Mouse (Mus musculus) frontal cortex, postnatal 10 days (tissue): ENCODE data around the gene Flii.

Source experiments
- DNase-seq, 2 experiments: peaks; one replicate each; pipeline ENCODE4 v3.0.0; 2022; ENCODE audit warnings: low spot score in 2 of 2, mixed read lengths in 1 of 2

Flii gene

DNA sequence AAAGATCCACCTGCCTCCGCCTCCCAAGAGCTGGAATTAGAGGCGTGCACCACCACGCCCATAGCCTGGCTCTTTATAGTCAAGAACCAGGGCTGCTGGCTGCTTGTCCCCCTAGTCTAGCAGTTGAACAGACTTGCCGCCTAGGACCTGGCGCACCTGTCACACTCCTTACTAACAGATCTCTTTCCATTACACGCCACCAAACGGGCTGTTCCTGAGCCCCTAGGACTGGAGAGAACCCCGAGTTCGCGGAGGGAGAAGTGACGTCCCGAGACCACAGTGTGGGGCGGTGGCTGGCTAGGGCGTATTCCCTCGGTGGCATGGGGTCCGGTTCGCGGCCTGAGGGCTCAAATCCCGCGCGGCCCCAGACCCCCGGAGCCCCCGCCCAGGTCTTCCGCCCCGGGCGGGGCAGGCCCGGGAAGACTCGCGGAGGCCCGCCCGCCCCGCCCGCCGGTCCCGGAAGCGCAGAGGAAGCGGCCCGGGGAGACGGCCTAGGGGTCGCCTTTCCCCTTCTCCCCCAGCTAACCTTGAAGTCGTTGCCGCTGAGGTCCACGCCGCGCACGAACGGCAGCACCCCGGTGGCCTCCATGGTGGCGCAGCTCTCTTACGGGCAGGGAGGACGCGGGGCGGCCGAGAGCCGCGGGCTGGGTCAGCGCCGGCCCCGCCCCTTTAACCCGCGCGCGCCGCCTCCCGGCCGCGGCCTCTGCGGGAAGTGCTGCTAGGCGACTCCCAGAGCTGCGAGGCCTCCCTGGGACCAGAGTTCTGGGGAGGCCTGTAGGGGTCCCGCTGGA is at the start of gene Flii:
TSS of gene Flii (minus strand) at position 663 of the 791 bp plus-strand sequence.
- peak; percentile 38 to 76 for DNase-seq

DNA sequence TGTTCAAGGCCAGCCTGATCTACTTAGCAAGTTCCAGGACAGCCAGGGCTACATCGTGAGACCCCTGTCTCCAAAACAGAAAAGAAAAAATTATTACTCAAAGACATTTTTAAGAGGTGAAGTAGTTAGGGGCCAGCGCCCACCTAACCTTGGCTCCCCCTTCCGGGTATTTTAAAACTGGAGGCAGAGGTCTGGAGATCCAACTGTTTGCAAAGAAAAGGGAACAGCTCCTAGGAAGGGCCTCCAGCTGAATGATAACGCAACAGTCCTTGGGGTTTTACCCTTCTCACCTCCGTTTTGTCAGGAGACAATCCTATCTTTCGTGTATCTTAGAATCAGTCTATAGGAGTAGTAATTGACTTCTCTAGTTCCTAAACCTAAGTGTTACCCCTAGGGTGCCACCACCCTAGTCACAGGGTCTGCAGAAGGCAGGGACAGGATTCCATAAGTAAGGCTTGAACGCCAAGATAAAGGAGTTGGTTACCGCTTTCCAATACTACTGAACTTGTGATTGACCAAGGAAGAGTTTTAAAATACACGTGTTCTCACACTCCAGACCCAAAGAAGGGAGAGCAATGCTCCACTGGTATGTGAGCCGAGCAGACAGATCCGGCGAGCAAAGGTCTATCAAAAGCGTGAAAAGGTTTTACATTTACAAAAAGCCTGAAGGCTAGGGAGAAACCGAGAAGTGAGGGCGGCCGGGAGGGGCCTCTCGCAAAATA is 49.2 kb upstream of the Flii start:
- no peak for DNase-seq

DNA sequence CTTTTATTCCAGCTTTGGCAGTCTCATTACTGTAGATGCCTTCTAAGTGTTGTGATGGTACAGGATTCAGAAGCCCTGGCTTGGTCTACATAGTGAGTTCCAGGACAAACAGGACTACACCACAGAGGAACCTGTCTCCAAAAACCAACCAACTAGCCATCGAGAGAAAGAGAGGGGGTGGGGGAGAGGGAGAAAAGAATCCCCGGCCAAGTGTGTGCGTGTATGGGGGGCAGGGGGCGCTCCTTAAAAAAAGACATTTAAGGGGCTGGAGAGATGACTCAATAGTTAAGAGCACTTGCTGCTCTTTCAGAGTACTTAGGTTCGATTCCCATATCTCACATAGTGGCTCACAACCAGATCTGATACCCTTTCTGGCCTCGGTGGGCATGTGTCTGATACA is 48.5 kb upstream of the Flii start:
- no peak for DNase-seq

DNA sequence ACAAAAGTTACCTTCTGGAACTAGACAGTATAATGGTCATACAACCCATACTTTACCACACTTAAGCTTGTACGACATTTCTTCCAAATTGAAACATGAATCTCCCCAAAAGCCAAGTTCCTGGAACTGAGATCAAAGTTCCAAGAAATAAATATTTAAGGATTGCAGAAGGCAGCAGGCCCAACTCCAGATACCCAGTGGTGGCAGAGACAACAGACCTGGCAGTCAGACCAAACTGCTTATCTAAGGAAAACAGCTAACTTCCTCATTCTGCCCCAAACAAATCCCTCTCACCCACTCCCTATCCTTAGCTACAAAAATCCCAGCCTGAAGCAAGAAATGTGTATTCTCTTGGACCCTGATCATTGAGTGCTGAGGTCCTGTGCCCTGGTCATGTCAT is 47.8 kb upstream of the Flii start:
- DNase-seq, result no peak

DNA sequence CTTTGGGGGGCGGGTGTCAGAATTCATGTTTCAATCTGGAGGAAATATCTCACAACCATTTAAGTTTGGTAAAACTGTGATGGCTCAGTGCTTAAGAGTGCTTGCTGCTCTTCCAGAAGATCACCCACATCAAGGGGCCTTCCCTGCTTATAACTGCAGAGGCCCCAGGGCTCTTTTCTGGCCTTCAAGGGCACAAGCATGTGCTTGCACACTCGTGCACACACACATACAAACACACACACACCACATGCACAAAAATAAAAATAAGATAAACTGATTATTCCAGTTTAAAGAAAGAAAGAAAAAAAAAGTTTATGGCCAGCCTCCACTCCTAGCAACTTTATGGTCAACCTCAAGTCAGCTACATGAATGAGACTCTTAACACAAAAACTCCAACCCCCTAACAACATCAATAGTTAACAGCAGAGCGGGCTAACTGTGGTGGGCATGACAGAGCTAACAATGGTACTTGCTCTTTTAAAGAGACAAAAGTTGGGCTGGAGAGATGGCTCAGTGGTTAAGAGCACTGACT is 47.2 kb upstream of the Flii start:
- no peak for DNase-seq

DNA sequence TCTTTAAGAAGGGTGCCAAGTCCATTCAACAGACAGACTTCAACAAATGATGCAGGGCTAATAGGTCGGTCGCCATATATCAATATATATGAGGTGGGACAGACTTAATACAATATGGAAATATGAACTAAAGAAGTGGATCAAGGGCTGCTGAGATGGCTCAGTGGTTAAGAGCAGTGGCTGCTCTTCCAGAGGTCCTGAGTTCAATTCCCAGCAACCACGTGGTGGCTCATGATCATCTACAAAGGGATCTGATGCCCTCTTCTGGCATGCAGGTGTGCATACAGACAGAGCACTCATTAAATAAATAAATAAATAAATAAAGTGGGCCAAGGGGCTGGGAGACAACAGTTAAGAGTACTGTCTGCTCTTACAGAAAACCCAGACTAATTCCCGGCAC is 45.1 kb upstream of the Flii start:
- DNase-seq, result no peak

DNA sequence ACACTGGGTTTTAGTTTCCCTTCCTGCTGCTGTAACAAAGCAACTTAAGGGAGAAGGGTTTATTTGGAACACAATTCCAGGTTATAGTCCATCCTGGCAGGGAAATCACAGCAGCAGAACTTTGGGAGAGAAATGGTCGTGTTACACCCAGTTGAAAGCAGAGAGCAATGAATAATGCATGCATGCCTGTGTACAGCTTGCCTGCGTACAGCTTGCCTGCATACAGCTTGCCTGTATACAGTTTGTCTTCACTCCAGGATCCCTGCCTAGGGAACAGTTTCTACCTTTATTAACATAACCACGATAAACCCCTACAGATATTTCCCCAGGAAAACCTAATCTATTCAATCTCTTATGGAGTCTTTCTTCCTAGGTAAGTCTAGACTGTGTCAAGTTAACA is 43.7 kb upstream of the Flii start:
- no peak for DNase-seq

DNA sequence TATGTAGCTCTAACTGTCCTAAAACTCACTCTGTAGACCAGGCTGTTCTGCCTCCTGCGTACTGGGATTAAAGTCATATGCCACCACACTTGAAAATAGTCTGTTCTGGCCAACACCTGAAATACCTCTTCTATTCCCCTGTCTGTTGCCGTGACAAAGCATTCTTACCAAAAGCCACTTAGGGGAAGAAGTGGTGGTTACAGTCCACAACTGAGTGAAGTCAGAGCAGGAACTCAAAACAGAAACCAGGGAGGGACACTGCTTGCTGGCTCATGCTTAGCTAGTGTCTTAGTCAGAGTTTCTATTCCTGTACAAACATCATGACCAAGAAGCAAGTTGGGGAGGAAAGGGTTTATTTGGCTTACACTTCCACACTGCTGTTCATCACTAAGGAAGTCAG is 42.3 kb upstream of the Flii start:
- no peak for DNase-seq

DNA sequence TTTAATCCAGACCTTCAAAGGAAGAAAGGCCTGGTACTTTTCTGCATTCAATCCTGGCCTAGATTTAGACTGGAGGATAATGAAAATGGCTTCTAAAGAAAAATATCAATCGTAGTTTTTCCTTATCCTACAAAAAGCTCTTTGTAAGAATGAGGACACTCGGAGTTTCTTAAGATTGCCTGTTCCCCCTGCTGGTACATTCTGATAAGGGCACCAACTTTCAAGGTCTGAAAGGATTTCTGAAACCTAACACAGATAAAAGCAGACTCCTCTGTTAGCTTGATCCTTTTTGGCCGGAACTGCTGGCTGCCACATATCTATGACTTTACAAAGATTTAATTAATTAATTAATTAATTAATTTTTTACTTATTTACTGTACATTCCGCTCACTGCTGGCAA is 39.9 kb upstream of the Flii start:
- DNase-seq, result no peak

DNA sequence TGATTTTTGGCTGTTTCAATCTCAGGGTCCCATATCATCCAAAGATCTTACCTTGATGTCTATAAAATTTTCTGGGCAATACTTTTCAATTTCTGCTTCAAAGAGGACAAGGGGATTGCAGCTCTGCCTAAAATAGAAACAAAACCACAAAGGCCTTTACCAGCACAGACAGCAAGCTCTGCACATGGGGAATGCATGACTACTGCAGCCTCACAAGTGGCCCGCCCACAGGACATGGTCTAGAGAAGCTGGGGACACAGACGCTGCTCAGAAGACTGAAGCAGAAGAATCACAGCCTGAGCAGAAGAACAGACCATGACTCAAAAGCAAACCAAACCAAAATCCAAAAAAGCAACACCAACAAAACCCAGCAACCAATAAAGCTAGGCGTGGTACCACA is 34.6 kb upstream of the Flii start:
- DNase-seq, result no peak

DNA sequence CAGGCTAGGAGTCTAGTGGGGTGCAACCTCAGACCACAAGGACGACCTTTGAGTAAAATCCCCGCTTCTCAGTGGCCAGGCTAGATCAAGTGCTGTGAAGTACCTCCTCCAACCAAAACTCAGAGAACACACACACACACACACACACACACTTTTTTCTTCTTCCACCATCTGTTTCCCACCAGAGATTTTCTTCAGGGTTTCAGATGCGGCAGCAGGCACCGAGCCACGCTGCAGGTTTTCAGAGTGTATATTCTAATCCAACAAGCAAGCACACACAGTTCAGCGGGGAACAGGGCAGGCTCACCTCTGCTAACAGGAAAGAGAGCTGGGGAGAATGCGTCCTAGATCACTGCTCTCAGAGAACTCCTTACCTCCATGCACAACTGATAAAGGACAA is 28.5 kb upstream of the Flii start:
- no peak for DNase-seq

DNA sequence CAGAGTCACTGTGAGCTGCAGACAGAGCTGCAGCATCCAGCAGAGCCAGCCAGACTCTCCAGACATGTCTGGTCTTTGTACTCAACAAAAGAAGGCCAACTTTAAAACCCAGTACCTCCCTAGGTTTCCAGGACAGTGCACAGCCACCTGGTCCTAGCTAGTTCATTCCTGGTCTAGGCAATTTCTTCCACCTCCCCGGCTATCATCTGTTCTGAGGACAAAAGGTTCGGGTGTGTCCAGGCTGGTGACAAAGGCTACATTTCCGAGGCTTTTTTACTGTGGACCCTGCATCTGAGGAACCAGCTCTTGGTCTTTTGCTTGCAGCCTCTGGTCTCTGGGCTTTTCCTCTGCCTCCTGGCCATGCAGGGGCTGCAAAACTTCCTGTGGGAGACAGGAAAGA is 13.3 kb upstream of the Flii start:
- DNase-seq, result no peak

DNA sequence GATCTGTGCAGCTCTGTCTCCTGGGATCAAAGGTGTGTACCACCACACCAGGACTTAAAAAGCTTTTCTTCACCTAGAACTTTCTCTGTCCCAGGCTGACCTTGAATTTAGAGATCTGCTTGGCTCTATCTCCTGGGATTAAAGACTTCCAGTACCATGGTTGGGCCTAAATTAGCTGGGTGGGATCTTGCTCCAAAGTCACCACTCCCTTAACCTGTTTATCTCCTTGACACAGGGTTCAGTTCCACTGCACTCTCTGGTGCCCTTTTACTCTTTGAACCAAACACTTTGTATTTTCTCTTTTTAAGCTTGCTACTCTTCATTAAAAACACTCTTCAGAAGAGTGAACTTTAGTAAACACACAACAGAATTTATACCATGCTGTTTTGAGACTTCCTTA is 10.4 kb upstream of the Flii start:
- DNase-seq, result no peak

DNA sequence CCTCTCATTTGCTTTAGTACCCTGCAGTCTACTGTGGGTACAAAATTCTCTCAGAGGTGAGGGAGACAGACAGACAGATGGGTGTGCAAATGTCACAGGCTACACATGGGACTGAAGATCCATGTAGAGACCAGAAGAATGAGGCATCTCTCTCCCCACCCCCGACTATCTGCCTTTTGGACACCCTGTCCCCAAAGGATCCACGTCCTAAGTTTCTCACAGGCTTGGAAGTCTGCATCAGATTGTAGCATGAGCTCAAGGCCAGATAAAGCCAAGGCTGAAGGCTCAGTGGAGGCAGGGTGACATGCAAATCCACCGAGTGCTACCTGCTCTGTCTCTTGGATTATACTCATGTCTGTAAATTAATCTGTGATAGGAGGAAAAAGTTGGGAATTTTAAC is 9.4 kb upstream of the Flii start:
- no peak for DNase-seq

DNA sequence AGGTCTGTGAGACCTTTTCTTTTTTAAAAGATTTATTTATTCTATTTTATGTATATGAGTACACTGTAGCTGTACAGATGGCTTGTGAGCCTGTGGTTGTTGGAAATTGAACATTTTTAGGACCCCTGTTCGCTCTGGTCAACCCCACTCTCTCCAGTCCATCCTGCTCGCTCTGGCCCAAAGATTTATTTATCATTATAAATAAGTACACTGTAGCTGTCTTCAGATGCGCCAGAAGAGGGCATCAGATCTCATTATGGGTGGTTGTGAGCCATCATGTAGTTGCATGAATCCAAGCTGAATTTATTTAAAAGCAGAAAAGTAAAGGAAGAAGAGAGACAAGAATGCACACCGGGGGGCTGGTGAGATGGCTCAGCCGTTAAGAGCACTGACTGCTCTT is 8.1 kb upstream of the Flii start:
- no peak for DNase-seq

DNA sequence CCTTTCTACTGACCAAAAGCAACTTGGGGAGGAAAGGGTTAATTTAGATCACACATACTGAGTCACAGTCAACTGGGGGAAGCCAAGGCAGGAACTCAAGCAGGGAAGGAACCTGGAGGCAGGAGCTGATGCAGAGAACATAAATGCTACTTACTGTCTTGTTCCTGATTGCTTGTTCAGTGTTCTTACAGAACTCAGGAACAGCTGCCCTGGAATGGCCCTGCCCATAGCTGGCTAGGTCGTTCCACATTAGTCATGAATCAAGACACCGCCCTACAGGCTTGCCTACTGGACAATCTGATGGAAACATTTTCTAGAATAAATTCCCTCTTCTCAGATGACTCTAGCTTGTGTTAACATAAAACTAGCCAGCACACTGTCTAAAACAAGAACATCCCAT is 7.1 kb upstream of the Flii start:
- DNase-seq, result no peak

DNA sequence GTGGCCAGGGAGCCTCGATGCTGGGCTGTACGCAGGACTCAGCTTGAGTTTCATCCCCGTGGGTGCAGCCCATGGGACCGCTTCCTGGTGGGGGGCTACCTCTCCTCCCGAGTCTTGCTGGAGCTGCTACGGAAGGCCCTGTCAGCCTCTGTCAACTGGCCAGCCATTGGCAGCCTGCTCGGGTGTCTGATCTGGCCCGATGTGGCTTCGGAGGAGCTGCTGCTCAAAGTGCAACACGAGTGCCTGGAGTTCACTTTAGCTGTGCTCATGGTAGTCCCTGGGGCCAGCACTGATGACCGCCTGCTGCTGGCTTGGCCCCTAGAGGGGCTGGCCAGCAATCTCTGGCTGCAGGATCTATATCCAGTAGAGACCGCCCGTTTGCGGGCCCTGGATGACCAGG is 4.2 kb upstream of the Flii start:
- DNase-seq, result no peak

DNA sequence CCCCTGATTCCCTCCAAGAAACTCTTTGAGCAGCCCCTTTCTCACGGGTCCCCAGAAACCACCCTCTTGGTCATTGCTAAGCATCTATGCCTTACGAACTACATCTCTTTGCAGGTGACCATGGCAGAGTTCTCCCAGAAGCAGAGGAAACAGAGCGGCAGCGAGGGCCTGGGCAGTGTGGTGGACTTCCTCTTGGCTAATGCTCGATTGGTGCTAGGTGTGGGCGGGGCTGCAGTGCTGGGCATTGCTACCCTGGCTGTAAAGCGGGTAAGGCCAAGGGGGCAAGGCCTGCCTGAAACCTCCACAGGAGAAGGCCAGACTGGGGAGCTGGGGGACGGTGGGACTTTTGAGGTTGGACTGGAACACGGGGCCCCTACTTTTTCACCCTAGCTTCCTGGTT is 3.1 kb upstream of the Flii start:
- DNase-seq, result no peak

DNA sequence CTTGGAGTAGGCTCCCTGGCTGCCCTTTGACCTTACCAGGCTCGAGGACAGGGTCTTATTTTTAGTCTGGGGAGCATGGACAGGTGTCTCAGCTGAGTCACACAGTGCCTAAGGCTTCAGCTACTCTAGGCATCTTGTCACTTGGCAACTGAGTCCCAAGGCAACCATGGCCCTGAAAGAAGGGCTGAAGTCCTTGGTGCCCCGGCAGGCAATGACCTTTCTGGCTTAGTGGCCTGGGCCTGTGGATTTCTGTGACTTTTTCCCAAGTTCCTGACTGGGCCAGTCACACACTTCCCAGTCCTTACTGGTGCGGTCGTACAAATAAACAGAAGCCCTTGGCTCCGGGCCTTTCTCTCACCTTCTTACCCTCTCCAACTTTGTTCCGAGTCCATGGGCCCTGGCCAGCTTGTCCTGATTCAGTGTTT is 2.2 kb upstream of the Flii start:
- DNase-seq, result no peak

DNA sequence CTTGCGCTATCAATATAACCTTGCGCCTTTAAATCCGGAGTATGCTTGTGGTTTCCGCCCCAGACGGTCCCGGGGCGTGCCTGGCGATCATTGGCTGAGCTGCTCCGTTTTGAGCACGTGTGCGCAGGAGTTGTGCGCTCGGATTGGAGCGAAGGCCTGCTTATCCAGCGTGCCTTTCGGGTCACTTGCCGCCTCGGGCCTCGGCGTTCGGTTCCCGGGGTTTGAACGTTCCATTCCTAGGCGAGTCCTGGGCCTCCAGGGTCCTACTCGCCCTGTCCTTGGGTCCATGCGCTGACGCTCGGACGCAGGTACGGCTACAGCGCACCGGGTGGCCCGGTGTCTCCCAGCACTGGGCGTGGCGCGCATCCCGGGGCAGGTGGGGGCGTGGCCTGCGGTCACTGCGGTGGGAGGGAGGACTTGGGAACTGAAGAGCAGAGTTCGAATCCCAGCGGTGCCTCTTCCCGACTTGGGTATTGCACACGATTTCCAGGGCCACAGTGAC is 1.2 kb upstream of the Flii start, which contains the start of gene Mief2:
TSS of gene Mief2 (plus strand) at position 139 of the 502 bp plus-strand sequence.
- DNase-seq, result peak; percentile 93 to 94

DNA sequence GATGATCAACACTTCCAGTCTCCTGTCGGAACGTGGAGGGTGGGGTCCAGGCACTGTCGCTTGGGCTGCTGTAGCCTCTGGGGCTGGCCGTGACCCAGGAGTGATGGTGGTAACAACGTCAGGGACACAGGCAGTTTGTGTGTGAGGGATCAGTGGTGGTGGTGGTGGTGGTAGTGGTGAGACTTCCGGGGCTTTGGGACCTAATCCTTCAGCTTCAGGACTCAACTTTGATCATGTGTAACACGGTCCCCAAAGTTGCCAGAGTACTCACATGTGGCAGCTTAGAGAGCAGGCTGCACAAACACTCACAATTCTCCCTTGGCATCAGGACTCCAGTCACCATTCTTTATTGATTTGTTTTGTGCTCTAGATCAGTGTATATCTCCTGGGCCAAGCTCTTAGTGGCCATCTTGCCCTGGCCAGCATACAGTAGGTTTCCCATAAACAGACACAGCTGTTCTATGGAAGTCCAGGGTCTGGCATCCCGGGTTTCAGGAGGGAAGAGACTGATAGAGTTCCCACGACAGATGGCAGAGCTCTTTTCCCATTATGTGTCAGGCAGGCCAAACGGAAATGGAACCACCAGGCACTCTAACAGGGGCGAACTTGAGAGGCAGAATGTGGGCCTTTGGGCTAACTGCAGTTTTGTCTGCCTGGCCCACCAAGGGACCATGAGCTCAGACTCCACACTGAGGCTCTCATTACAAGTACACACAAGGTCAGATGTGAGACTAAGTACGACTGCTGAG is 503 bp upstream of the Flii start:
- peak in 1 of 2 experiments; percentile 23 for DNase-seq

DNA sequence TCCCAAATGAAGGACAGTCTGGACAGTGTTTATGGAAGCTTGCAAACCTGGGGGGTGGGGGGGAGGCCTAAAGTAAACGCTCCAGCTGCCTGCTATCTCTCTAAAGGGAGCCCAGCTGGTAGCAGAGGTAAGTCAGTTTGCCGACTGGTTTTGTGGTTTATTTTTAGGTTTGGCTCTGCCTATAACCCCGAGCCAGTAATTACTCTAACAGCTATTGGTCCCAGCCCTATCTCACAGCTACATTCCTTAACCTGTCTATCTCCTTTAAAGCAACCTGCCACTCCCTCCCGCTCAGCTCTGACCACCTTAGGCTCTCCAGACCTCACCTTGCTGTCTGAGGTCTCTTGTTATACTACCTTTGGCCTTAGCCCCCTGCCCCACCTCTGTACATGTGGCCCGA is 7.8 kb downstream of the Flii start:
- DNase-seq, result no peak
